Mouse (Mus musculus): ENCODE results near the gene Wfdc5.
"Not testable (repeated sequence)": the region's sequence is repeated elsewhere in the genome, so short reads cannot be mapped to it uniquely, and the experiment has no call there.

The Wfdc5 gene

GRCm38 (mm10) chr2:164182692-164183255 lies at the start of gene Wfdc5:
Gene Wfdc5, minus strand, starts transcription at chr2:164182742.
- DNase-seq (ENCODE audit: extremely low spot score, low spot score), result no peak

GRCm38 (mm10) chr2:164228361-164229070 lies 46.0 kb upstream of the Wfdc5 start:
- DNase-seq (ENCODE audit: extremely low spot score, low spot score), result no peak

- DNase-seq (ENCODE audit: extremely low spot score, low spot score), result no peak
These were observed 39.0 kb upstream of the Wfdc5 start, which contains the start of gene Wfdc15b for GRCm38 (mm10) chr2:164221522-164221921. Gene Wfdc15b, minus strand, starts transcription at chr2:164221660.

- no peak for DNase-seq (ENCODE audit: extremely low spot score, low spot score)
These were observed 36.8 kb upstream of the Wfdc5 start for GRCm38 (mm10) chr2:164219295-164219694.

GRCm38 (mm10) chr2:164212711-164213110 lies 30.2 kb upstream of the Wfdc5 start:
- DNase-seq (ENCODE audit: extremely low spot score, low spot score), result no peak

GRCm38 (mm10) chr2:164210892-164211291 lies 28.4 kb upstream of the Wfdc5 start:
- no peak for DNase-seq (ENCODE audit: extremely low spot score, low spot score)

GRCm38 (mm10) chr2:164206676-164207075 lies 24.1 kb upstream of the Wfdc5 start:
- DNase-seq (ENCODE audit: extremely low spot score, low spot score), result no peak

GRCm38 (mm10) chr2:164206011-164206410 lies 23.5 kb upstream of the Wfdc5 start:
- not testable (repeated sequence) for DNase-seq (ENCODE audit: extremely low spot score, low spot score)

- DNase-seq (ENCODE audit: extremely low spot score, low spot score), result no peak
These were observed 17.2 kb upstream of the Wfdc5 start, which contains the start of gene Wfdc15a for GRCm38 (mm10) chr2:164199626-164200327. Gene Wfdc15a, minus strand, starts transcription at chr2:164200130.

GRCm38 (mm10) chr2:164196700-164196990 lies 14.1 kb upstream of the Wfdc5 start:
- no peak for DNase-seq (ENCODE audit: extremely low spot score, low spot score)

GRCm38 (mm10) chr2:164195971-164196699 lies 13.6 kb upstream of the Wfdc5 start:
- no peak for DNase-seq (ENCODE audit: extremely low spot score, low spot score)

- DNase-seq (ENCODE audit: extremely low spot score, low spot score), result no peak
These were observed 12.6 kb upstream of the Wfdc5 start for GRCm38 (mm10) chr2:164194959-164195630.

GRCm38 (mm10) chr2:164192279-164192678 lies 9.7 kb upstream of the Wfdc5 start:
- no peak for DNase-seq (ENCODE audit: extremely low spot score, low spot score)

GRCm38 (mm10) chr2:164190576-164190975 lies 8.0 kb upstream of the Wfdc5 start, which contains the start of gene Wfdc12:
Gene Wfdc12, minus strand, starts transcription at chr2:164190608.
- no peak for DNase-seq (ENCODE audit: extremely low spot score, low spot score)

- no peak for DNase-seq (ENCODE audit: extremely low spot score, low spot score)
These were observed 6.2 kb upstream of the Wfdc5 start for GRCm38 (mm10) chr2:164188722-164189121.

- no peak for DNase-seq (ENCODE audit: extremely low spot score, low spot score)
These were observed 1.7 kb upstream of the Wfdc5 start for GRCm38 (mm10) chr2:164184145-164184719.

GRCm38 (mm10) chr2:164183340-164183739 lies 798 bp upstream of the Wfdc5 start:
- DNase-seq (ENCODE audit: extremely low spot score, low spot score), result no peak

GRCm38 (mm10) chr2:164180770-164181169 lies 1.8 kb downstream of the Wfdc5 start:
- DNase-seq (ENCODE audit: extremely low spot score, low spot score), result no peak

GRCm38 (mm10) chr2:164180124-164180523 lies 2.4 kb downstream of the Wfdc5 start:
- no peak for DNase-seq (ENCODE audit: extremely low spot score, low spot score)

- no peak for DNase-seq (ENCODE audit: extremely low spot score, low spot score)
These were observed 4.7 kb downstream of the Wfdc5 start for GRCm38 (mm10) chr2:164177831-164178230.

- no peak for DNase-seq (ENCODE audit: extremely low spot score, low spot score)
These were observed 6.7 kb downstream of the Wfdc5 start for GRCm38 (mm10) chr2:164175850-164176249.
